Mouse (Mus musculus): ENCODE measurements at regions not wholly inside any gene's neighbourhood (a gene's known extent, or its start where the extent isn't known, plus 50 kb on each side); places are given as distances from the start of the nearest gene placed in this dataset.

GRCm38 (mm10) chr6:16668004-16668403, 230.2 kb downstream of the Tfec start:
- TF ChIP-seq USF1 (IDR thresholded peaks at IDR 0.05; ENCODE audit: low read depth, low read length) (no peak), EP300 (IDR thresholded peaks at IDR 0.05; ENCODE audit: low read length) (no peak)

Data from CH12.LX (cell line).